Mouse (Mus musculus) midbrain, embryonic 11.5 days (tissue): ENCODE measurements around the gene Dock11. TPM values are rescaled to one million over a fixed set of nuclear protein-coding genes. Genes with fewer than 3 reads are reported as not detected.

Experiments
- ATAC-seq: fragments of 200-750 bp; cut with Nextera tagmentation; 2 replicates; pipeline ENCODE4 v1.8.0; 2017; ENCODE audit warnings: moderate TSS enrichment, moderate library complexity; ENCODE audit not compliant: low FRiP score
- DNase-seq: peaks from one replicate; pipeline ENCODE4 v3.0.0; 2015; ENCODE audit warnings: low spot score; ENCODE audit errors: missing footprints
- H3K27ac ChIP-seq: fragments of 300-500 bp; sonication (generic); 2 replicates; pipeline ENCODE4 v1.5.1; 2014; ENCODE audit warnings: low read depth, low read length
- H3K27me3 ChIP-seq: fragments of 300-500 bp; sonication (generic); 2 replicates; pipeline ENCODE4 v1.6.1; 2014; ENCODE audit warnings: mild to moderate bottlenecking, low read length, moderate library complexity, mixed read lengths; ENCODE audit not compliant: control insufficient read depth, insufficient read depth
- H3K36me3 ChIP-seq: fragments of 300-500 bp; sonication (generic); 2 replicates; pipeline ENCODE4 v1.6.1; 2014; ENCODE audit warnings: mild to moderate bottlenecking, low read length, moderate library complexity, mixed read lengths; ENCODE audit not compliant: control insufficient read depth, insufficient read depth
- H3K4me1 ChIP-seq: fragments of 300-500 bp; sonication (generic); 2 replicates; pipeline ENCODE4 v1.6.1; 2014; ENCODE audit warnings: low read length; ENCODE audit not compliant: control insufficient read depth, insufficient read depth
- H3K4me2 ChIP-seq: fragments of 300-500 bp; sonication (generic); 2 replicates; pipeline ENCODE4 v1.6.1; 2014; ENCODE audit warnings: mild to moderate bottlenecking, moderate library complexity
- H3K4me3 ChIP-seq: fragments of 300-500 bp; sonication (generic); 2 replicates; pipeline ENCODE4 v1.5.1; 2014; ENCODE audit warnings: low read depth, low read length
- H3K9ac ChIP-seq: fragments of 300-500 bp; sonication (generic); 2 replicates; pipeline ENCODE4 v1.6.1; 2014; ENCODE audit warnings: low read length
- H3K9me3 ChIP-seq: fragments of 300-500 bp; sonication (generic); 2 replicates; pipeline ENCODE4 v1.6.1; 2016; ENCODE audit warnings: low read length; ENCODE audit not compliant: control insufficient read depth
- WGBS: fragments of 180-500 bp; shearing (Covaris S2); extraction: QIAGEN DNeasy Blood & Tissue Kit; methylation state at CpG from one replicate; pipeline ENCODE4 v1.1.7; 2014; 5-methylcytosine and 5-hydroxymethylcytosine counted together
- polyA plus RNA-seq: library from polyadenylated mRNA; unstranded; fragments of >200 nt; fragmentation: Nextera tagmentation; extraction: Ambion mirVana; gene quantifications from 2 replicates; pipeline ENCODE4 v1.2.1, GENCODE M21; 2014

Dock11 gene
- polyA plus RNA-seq, 1 experiment from 2014 or later, result 24.2 TPM

DNA sequence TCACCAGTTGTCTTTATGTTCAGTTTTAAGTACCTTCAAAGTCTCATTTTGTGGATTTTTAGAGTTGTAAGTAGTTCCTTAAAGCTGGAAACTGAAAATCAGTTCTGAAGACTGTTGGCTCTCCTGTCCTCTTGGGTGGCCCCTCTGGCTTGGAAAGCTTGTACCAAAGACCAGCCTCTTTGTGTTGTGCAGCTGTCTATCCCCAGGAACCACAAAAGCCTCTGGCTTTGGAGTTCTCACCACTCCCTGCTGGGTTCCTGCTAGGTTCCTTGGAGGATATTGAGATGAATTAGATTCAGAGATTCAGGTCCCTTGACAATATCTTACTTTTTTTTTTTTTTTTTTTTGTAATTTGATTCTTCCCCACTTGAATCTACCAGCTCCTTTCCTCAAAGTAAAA, 44.3 kb downstream of the Dock11 start:
- H3K4me2 ChIP-seq, result no peak overlapping the region
- H3K4me3 ChIP-seq, result no peak overlapping the region
- DNase-seq (no peak), ATAC-seq (no peak)
- no peaks in the 10 kb centered on the region for H3K4me1 ChIP-seq
- H3K36me3 ChIP-seq, result no peaks in the 10 kb centered on the region
- H3K27ac ChIP-seq, result no peak overlapping the region
- H3K27me3 ChIP-seq, result no peaks in the 10 kb centered on the region
- no peak overlapping the region for H3K9ac ChIP-seq
- H3K9me3 ChIP-seq, result no peaks in the 10 kb centered on the region

DNA sequence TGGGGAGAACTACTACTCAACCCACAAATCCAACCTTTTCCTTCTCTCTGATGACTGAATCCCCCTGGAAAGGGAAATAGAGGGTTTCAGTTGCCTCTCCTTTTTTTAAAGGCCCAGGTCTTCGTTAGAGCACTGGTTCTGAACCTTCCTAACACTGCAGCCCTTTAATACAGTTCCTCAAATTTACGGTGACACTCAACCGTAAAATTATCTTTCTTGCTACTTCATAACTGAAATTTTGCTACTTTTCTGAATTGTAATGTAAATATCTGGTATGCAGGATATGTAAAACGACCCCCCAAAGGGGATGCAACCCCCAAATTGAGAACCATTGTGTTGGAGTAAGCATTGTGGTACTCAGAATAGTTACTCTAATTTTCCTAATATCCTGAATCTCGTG, 49.5 kb downstream of the Dock11 start:
- Histone ChIP-seq H3K4me2 (no peak overlapping the region), H3K9ac (no peak overlapping the region), H3K4me3 (no peak overlapping the region), H3K27me3 (no peaks in the 10 kb centered on the region), H3K36me3 (no peaks in the 10 kb centered on the region), H3K27ac (no peak overlapping the region), H3K4me1 (no peaks in the 10 kb centered on the region), H3K9me3 (no peaks in the 10 kb centered on the region)
- DNase-seq, result no peak
- WGBS, result 76% methylated on average over 5 of the region's 5 CpGs
- ATAC-seq, result no peak

DNA sequence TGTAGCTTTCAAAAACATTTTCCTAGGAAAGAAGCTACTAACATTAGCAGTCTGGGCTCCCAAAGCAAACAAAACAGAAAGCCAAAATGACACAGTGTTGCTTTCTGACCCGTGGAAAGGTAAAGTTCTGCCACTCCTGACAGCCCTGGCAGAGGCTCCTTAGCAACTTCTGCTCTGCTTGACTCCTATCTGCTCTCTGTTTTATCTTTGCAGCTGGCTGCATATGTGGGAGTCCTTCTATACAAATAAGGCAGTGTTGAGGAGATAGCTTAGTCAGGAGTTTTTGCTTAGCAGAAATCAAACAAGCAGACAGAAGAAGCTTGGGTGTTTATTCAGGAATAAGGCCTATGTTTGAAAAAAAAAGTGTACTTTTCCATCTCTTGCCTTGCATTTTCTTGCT, 57.8 kb downstream of the Dock11 start:
- no peak for ATAC-seq
- Histone ChIP-seq H3K27me3 (no peaks in the 10 kb centered on the region), H3K4me1 (no peaks in the 10 kb centered on the region)

DNA sequence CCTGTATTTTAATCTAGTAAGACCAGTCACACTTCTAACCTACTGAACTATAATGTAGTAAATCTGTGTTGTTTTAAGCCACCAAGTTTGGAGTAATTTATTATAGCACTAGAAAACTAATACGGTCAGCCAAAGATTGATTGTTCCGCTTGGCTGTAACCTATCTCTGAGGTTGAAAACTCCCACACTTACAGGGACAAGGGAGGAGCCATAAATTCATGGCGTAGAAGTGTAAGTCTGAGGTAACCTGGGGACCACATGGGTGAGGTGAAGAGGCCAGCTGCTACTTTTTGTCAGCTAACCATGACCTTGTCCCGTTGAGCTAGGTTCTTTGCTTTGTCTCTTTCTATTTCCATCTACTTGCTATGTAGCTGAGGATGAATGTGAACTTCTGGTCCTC, 61.5 kb downstream of the Dock11 start:
- H3K36me3 ChIP-seq, result no peaks in the 10 kb centered on the region
- no peaks in the 10 kb centered on the region for H3K27me3 ChIP-seq
- DNase-seq, result no peak
- H3K4me2 ChIP-seq, result no peak overlapping the region
- H3K9ac ChIP-seq, result no peak overlapping the region
- H3K9me3 ChIP-seq, result no peaks in the 10 kb centered on the region
- H3K27ac ChIP-seq, result no peak overlapping the region
- no peaks in the 10 kb centered on the region for H3K4me1 ChIP-seq
- no peak for ATAC-seq
- H3K4me3 ChIP-seq, result no peak overlapping the region
- 92% methylated on average over 4 of the region's 4 CpGs for WGBS

More for the DNA sequence above, 57.8 kb downstream of the Dock11 start:
- WGBS, result 76% methylated on average over 1 of the region's 1 CpGs
- Histone ChIP-seq H3K36me3 (no peaks in the 10 kb centered on the region), H3K27ac (no peak overlapping the region), H3K4me2 (no peak overlapping the region), H3K9me3 (no peaks in the 10 kb centered on the region), H3K9ac (no peak overlapping the region), H3K4me3 (no peak overlapping the region)
- DNase-seq, result no peak

DNA sequence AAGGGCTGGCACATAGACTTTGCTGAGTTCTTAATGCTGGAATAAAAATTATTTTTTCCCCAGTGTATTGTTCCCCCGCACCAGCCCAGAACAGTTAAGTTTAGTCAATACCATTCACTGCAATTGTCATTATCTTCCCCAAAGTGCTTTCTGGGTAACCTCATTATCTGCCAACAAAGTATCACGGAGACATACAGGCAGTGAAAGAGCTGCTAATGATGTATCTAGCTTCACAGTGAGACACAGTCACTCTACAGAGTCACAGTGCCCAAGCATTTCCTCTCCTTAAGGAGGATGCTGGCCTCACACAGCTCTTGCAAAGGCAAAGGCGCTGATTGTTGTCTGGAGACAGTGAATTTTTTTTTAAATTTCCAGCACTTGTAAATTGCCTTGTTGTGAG, 63.3 kb downstream of the Dock11 start:
- H3K27me3 ChIP-seq, result no peaks in the 10 kb centered on the region
- WGBS, result 80% methylated on average over 3 of the region's 3 CpGs
- H3K9me3 ChIP-seq, result no peaks in the 10 kb centered on the region
- no peak overlapping the region for H3K27ac ChIP-seq
- H3K4me1 ChIP-seq, result no peaks in the 10 kb centered on the region
- DNase-seq (no peak), ATAC-seq (no peak)
- no peaks in the 10 kb centered on the region for H3K36me3 ChIP-seq
- H3K9ac ChIP-seq, result no peak overlapping the region
- H3K4me2 ChIP-seq, result no peak overlapping the region
- no peak overlapping the region for H3K4me3 ChIP-seq

DNA sequence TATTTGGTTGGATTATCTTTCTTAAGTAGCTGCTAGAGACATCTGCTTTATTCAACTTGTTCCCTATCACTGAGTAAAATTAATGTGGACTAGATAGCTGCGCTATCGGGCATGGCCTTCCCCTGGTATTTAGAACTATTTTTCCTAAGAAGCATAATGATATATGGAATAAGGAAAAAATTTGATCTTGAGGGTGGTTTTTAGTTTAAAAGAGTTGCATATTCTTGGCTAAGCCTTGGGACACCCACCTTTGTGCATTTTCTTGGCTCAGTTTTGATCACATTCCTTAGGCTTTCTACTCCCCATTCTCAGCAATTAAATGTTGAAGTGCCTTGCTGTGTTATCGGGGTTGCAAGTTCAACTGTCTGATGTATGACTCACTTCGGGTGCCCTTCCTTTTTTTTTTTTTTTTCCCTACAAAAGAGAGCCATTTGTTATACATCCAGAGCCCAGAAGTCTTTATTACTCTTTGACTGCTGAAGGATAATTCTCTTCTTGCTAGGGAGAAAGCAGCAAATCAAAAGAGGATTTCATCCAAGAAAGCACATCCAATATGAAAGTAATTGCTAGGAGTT, 64.0 kb downstream of the Dock11 start:
- no peaks in the 10 kb centered on the region for H3K9me3 ChIP-seq
- no peaks in the 10 kb centered on the region for H3K4me1 ChIP-seq
- ATAC-seq (no peak), DNase-seq (no peak)
- H3K4me2 ChIP-seq, result no peak overlapping the region
- WGBS, result 82% methylated on average over 4 of the region's 4 CpGs
- no peaks in the 10 kb centered on the region for H3K36me3 ChIP-seq
- no peak overlapping the region for H3K4me3 ChIP-seq
- no peak overlapping the region for H3K27ac ChIP-seq
- H3K27me3 ChIP-seq, result no peaks in the 10 kb centered on the region
- H3K9ac ChIP-seq, result no peak overlapping the region

DNA sequence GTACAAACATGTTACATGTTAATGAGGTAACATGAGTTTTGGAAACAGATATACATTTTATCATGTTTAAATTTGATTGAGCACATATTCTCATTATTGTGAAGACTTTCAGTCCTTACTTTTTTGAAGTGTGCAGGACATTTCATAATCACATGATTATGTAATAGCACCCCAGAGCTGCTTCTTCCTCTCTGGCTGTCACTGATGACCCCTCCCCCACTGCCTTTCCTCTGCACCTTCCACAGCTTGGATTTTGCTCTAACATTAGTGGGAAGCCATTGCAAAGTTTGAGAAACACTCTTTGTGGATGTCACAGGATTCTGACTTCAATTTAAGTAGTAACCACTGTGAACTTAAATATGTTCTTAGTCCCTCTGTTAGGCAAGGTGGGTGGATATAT, 67.6 kb downstream of the Dock11 start:
- H3K9me3 ChIP-seq, result no peaks in the 10 kb centered on the region
- no peak overlapping the region for H3K27ac ChIP-seq
- H3K27me3 ChIP-seq, result no peaks in the 10 kb centered on the region
- no peaks in the 10 kb centered on the region for H3K36me3 ChIP-seq
- H3K4me1 ChIP-seq, result no peaks in the 10 kb centered on the region
- H3K4me2 ChIP-seq, result no peak overlapping the region
- no peak overlapping the region for H3K9ac ChIP-seq
- no peak for ATAC-seq
- no peak for DNase-seq
- H3K4me3 ChIP-seq, result no peak overlapping the region

DNA sequence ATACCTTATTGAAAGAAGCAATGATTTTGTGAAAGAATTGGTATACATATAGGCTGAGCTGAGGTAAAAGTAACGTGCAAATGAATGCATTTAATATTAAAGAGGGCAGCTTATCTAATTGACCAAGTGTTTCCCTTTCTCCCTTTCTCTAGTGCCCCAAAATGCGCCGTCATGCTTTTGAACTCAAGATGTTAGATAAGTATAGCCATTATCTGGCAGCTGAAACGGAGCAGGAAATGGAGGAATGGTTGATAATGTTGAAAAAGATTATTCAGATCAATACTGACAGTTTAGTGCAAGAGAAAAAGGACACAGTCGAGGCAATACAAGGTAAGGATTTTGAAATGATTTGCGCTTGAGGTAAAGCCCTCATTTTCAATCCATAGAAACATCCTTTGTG, 74.5 kb downstream of the Dock11 start:
- H3K4me3 ChIP-seq, result no peak overlapping the region
- no peak for DNase-seq
- H3K9ac ChIP-seq, result no peak overlapping the region
- no peaks in the 10 kb centered on the region for H3K36me3 ChIP-seq
- ATAC-seq, result no peak
- H3K27me3 ChIP-seq, result no peaks in the 10 kb centered on the region
- H3K4me2 ChIP-seq, result no peak overlapping the region
- no peaks in the 10 kb centered on the region for H3K4me1 ChIP-seq
- no peaks in the 10 kb centered on the region for H3K9me3 ChIP-seq
- WGBS, result 76% methylated on average over 6 of the region's 6 CpGs
- no peak overlapping the region for H3K27ac ChIP-seq

DNA sequence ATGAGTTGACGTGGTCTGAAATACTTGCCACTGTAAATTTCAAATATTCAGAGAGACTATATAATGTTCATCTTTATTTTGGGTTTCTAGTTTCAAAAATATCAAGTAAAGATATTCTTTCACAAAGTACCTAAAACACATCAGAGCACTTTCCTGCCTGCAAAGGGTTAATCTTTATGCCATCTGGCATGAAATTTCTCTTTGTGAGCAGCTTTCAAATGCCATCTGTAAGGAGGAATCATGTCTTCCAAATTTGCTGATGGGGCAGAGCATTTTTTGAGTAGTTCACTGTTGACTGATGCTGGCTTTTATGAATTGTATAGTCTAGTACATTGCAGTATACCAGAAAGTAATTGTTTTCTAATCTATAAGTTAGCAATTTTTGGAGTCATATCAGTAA, 80.6 kb downstream of the Dock11 start:
- no peaks in the 10 kb centered on the region for H3K4me1 ChIP-seq
- ATAC-seq, result no peak
- H3K27me3 ChIP-seq, result no peaks in the 10 kb centered on the region
- H3K36me3 ChIP-seq, result no peaks in the 10 kb centered on the region
- H3K4me2 ChIP-seq, result no peak overlapping the region
- H3K27ac ChIP-seq, result no peak overlapping the region
- WGBS, result 79% methylated on average over 1 of the region's 1 CpGs
- DNase-seq, result no peak
- no peak overlapping the region for H3K4me3 ChIP-seq
- H3K9ac ChIP-seq, result no peak overlapping the region
- H3K9me3 ChIP-seq, result no peaks in the 10 kb centered on the region

DNA sequence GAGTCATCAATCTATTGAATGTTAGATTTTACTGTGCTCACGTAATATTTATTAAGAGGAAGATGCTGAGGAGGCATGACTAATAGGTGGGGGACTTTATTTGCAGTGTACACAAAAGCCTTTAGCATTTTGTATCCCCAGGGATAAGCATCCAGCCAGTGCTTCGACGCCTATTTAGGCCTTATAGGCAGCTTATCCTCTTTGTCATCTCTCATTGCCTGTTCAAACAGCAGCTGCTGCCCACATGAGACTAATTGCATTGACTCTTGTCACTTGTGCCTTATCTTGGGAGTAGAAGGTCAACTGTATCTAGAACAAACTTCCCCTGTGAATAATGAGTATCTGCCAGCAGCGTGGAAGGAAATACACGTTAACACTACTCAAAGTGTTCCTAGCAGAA, 88.0 kb downstream of the Dock11 start:
- DNase-seq, result no peak
- peak; percentile 58; the same call in 1 of the 2 replicates for ATAC-seq

More for the DNA sequence above, 88.0 kb downstream of the Dock11 start:
- Histone ChIP-seq H3K9me3 (no peaks in the 10 kb centered on the region), H3K27me3 (no peaks in the 10 kb centered on the region), H3K27ac (no peak overlapping the region), H3K4me1 (no peaks in the 10 kb centered on the region), H3K4me2 (no peak overlapping the region), H3K36me3 (no peaks in the 10 kb centered on the region), H3K4me3 (no peak overlapping the region), H3K9ac (no peak overlapping the region)
- 58% methylated on average over 5 of the region's 5 CpGs for WGBS
